Mouse (Mus musculus) liver, embryonic 13.5 days (tissue): ENCODE data around the gene Ap3m1. TPM values are rescaled to one million over a fixed set of nuclear protein-coding genes. Genes with fewer than 3 reads are reported as not detected.

Source experiments
- polyA plus RNA-seq: library from polyadenylated mRNA; unstranded; fragments of >200 nt; fragmentation: Nextera tagmentation; extraction: Ambion mirVana; gene quantifications from 2 replicates; pipeline ENCODE4 v1.2.1, GENCODE M21; 2015

The Ap3m1 gene
- polyA plus RNA-seq, 1 experiment from 2014 or later, result 37.0 TPM

Other genes with a start within 250 kb of the Ap3m1 start
- 0.74 and 0.76 TPM in 2 replicates for gene Plau, start 215.8 kb downstream of the Ap3m1 start, polyA plus RNA-seq
- 17.0 and 24.6 TPM in 2 replicates for gene Vcl, start 123.1 kb downstream of the Ap3m1 start, polyA plus RNA-seq
- 181 and 214 TPM in 2 replicates for gene Adk, start 66 bp upstream of the Ap3m1 start, polyA plus RNA-seq